Mouse (Mus musculus): ENCODE measurements at regions not wholly inside any gene's neighbourhood (a gene's known extent, or its start where the extent isn't known, plus 50 kb on each side); places are given as distances from the start of the nearest gene placed in this dataset.
"Not testable (repeated sequence)": the region's sequence is repeated elsewhere in the genome, so short reads cannot be mapped to it uniquely, and the experiment has no call there.

GRCm38 (mm10) chr2:63659947-63660346 lies 437.9 kb downstream of the Fign start:
- H3K4me2 ChIP-seq (ENCODE audit: insufficient read depth, low read depth, poor library complexity, severe bottlenecking); in situ Hi-C loops (cut with MboI; ENCODE audit: low pct_ligation_motif_present, low pct_unique_long_range_greater_than_20kb, low sequenced_read_pairs); DNase-seq (ENCODE audit: extremely low read depth); H3K27ac ChIP-seq (ENCODE audit: insufficient read depth, low read depth); H3K27me3 ChIP-seq (replicated peaks); H3K9me3 ChIP-seq (replicated peaks; ENCODE audit: low read length); H3K79me2 ChIP-seq (replicated peaks; ENCODE audit: control insufficient read depth, extremely low read depth, insufficient read depth, poor library complexity, severe bottlenecking); H3K9ac ChIP-seq (ENCODE audit: insufficient read depth, low read depth); dilution Hi-C loops (cut with MboI; ENCODE audit: extremely low pct_ligation_motif_present, extremely low pct_unique_long_range_greater_than_20kb, low sequenced_read_pairs); H3K36me3 ChIP-seq (replicated peaks in 1 of 2; ENCODE audit: control insufficient read depth in 1 of 2, insufficient read depth in 1 of 2, low read length in 1 of 2); H3K4me3 ChIP-seq (replicated peaks in 1 of 3; ENCODE audit: low read depth in 2 of 3, low read length in 2 of 3, poor library complexity in 1 of 3); H3K4me1 ChIP-seq (ENCODE audit: control insufficient read depth in 1 of 2, insufficient read depth in 2 of 2): not testable (repeated sequence)

Data from CH12.LX (cell line).